Mouse (Mus musculus) layer of hippocampus, adult 9-10 months (tissue): Measurements from ENCODE around the gene Adcy6.
A peak's percentile ranks its signal among the peaks of the same experiment; 100 is the strongest.

Experiments
- DNase-seq: peaks from one replicate; pipeline ENCODE4 v3.0.0; 2022; ENCODE audit warnings: low spot score

Adcy6 gene

GRCm38 (mm10) chr15:98628589-98629254, 18.8 kb upstream of the Adcy6 start:
- DNase-seq, result no peak

GRCm38 (mm10) chr15:98626487-98627212, 16.8 kb upstream of the Adcy6 start:
- DNase-seq, result no peak

GRCm38 (mm10) chr15:98626078-98626477, 16.2 kb upstream of the Adcy6 start:
- DNase-seq, result no peak

- no peak for DNase-seq
Observed at GRCm38 (mm10) chr15:98623361-98623821, 13.5 kb upstream of the Adcy6 start.

GRCm38 (mm10) chr15:98622721-98623120, 12.8 kb upstream of the Adcy6 start:
- DNase-seq, result no peak

GRCm38 (mm10) chr15:98622199-98622598, 12.3 kb upstream of the Adcy6 start:
- no peak for DNase-seq

- peak; percentile 44 for DNase-seq
Observed at GRCm38 (mm10) chr15:98617176-98617537, 7.3 kb upstream of the Adcy6 start.

- no peak for DNase-seq
Observed at GRCm38 (mm10) chr15:98616362-98617175, 6.7 kb upstream of the Adcy6 start.

- no peak for DNase-seq
Observed at GRCm38 (mm10) chr15:98615751-98616150, 5.9 kb upstream of the Adcy6 start.

- DNase-seq, result no peak
Observed at GRCm38 (mm10) chr15:98614971-98615370, 5.1 kb upstream of the Adcy6 start.

- no peak for DNase-seq
Observed at GRCm38 (mm10) chr15:98614551-98614950, 4.7 kb upstream of the Adcy6 start.

GRCm38 (mm10) chr15:98612229-98612628, 2.4 kb upstream of the Adcy6 start:
- no peak for DNase-seq

- DNase-seq, result no peak
Observed at GRCm38 (mm10) chr15:98610131-98610633, 306 bp upstream of the Adcy6 start.

GRCm38 (mm10) chr15:98608784-98609250, 1.1 kb downstream of the Adcy6 start:
- DNase-seq, result no peak

- DNase-seq, result no peak
Observed at GRCm38 (mm10) chr15:98608058-98608783, 1.7 kb downstream of the Adcy6 start.

GRCm38 (mm10) chr15:98607557-98607956, 2.3 kb downstream of the Adcy6 start:
- no peak for DNase-seq

GRCm38 (mm10) chr15:98606739-98607138, 3.1 kb downstream of the Adcy6 start:
- no peak for DNase-seq

GRCm38 (mm10) chr15:98606051-98606536, 3.8 kb downstream of the Adcy6 start:
- DNase-seq, result no peak

- DNase-seq, result no peak
Observed at GRCm38 (mm10) chr15:98604041-98604575, 5.8 kb downstream of the Adcy6 start.

- no peak for DNase-seq
Observed at GRCm38 (mm10) chr15:98602921-98603458, 6.9 kb downstream of the Adcy6 start.
